Mouse (Mus musculus): Measurements from ENCODE around the gene Lbx2. TPM values are rescaled to one million over a fixed set of nuclear protein-coding genes. Genes with fewer than 3 reads are reported as not detected.

Gene Lbx2
- total RNA-seq, 2 experiments from 2014 or later: 0.68 to 1.1 TPM

GRCm38 (mm10) chr6:83070311-83071219, 15.6 kb upstream of the Lbx2 start:
- DNase-seq: peak; percentile 30 to 71
- intact Hi-C loops (cut with DNase I): no loop called here

GRCm38 (mm10) chr6:83071220-83071619, 14.9 kb upstream of the Lbx2 start:
- no peak for DNase-seq
- intact Hi-C loops (cut with DNase I): no loop called here

GRCm38 (mm10) chr6:83074979-83075378, 11.2 kb upstream of the Lbx2 start:
- DNase-seq: no peak
- intact Hi-C loops (cut with DNase I): no loop called here

- DNase-seq: no peak
- intact Hi-C loops (cut with DNase I): loop anchor here (1.0 kb wide), 3 partner anchors 23 to 81 kb away; partner anchors contain the start of genes Aup1, Ccdc142 and Gm42688
Measured at GRCm38 (mm10) chr6:83077630-83078323, 8.4 kb upstream of the Lbx2 start, which contains the start of gene Pcgf1. Gene Pcgf1, plus strand, starts transcription at chr6:83077869.

GRCm38 (mm10) chr6:83078324-83078858, 7.8 kb upstream of the Lbx2 start:
- intact Hi-C loops (cut with DNase I): loop anchor here (1.0 kb wide), 3 partner anchors 23 to 82 kb away; partner anchors contain the start of genes Aup1, Ccdc142 and Gm42688

GRCm38 (mm10) chr6:83080210-83080609, 6.0 kb upstream of the Lbx2 start:
- intact Hi-C loops (cut with DNase I): no loop called here

More at GRCm38 (mm10) chr6:83078324-83078858, 7.8 kb upstream of the Lbx2 start:
- peak; percentile 100 for DNase-seq

GRCm38 (mm10) chr6:83083497-83083896, 2.7 kb upstream of the Lbx2 start:
- DNase-seq: no peak
- intact Hi-C loops (cut with DNase I): no loop called here

More at GRCm38 (mm10) chr6:83080210-83080609, 6.0 kb upstream of the Lbx2 start:
- DNase-seq: no peak

- intact Hi-C loops (cut with DNase I): no loop called here
- no peak for DNase-seq
Measured at GRCm38 (mm10) chr6:83084477-83084876, 1.7 kb upstream of the Lbx2 start.

- peak; percentile 45 to 47 for DNase-seq
Measured at GRCm38 (mm10) chr6:83087205-83087925, 1.2 kb downstream of the Lbx2 start.

GRCm38 (mm10) chr6:83087926-83088260, 1.7 kb downstream of the Lbx2 start:
- intact Hi-C loops (cut with DNase I): no loop called here

More at GRCm38 (mm10) chr6:83087205-83087925, 1.2 kb downstream of the Lbx2 start:
- intact Hi-C loops (cut with DNase I): no loop called here

GRCm38 (mm10) chr6:83092416-83093127, 6.4 kb downstream of the Lbx2 start:
- intact Hi-C loops (cut with DNase I): no loop called here
- no peak for DNase-seq

More at GRCm38 (mm10) chr6:83087926-83088260, 1.7 kb downstream of the Lbx2 start:
- peak in 1 of 2 experiments; percentile 47 for DNase-seq

- intact Hi-C loops (cut with DNase I): no loop called here
- no peak for DNase-seq
Measured at GRCm38 (mm10) chr6:83095968-83096367, 9.8 kb downstream of the Lbx2 start.

- DNase-seq: no peak
- intact Hi-C loops (cut with DNase I): no loop called here
Measured at GRCm38 (mm10) chr6:83098411-83098810, 12.2 kb downstream of the Lbx2 start.

- intact Hi-C loops (cut with DNase I): loop anchor here (1.0 kb wide), 3 partner anchors 23 to 105 kb away; partner anchors contain the start of gene Aup1
- DNase-seq: peak; percentile 87 to 88
Measured at GRCm38 (mm10) chr6:83101316-83101687, 15.1 kb downstream of the Lbx2 start, which contains the start of the genes Ccdc142 and Gm42688. Gene Ccdc142, plus strand, starts transcription at chr6:83101601. Gene Gm42688, plus strand, starts transcription at chr6:83101617.

GRCm38 (mm10) chr6:83101688-83102556, 15.8 kb downstream of the Lbx2 start:
- peak; percentile 59 to 63 for DNase-seq

GRCm38 (mm10) chr6:83103130-83103650, 17.0 kb downstream of the Lbx2 start:
- no peak for DNase-seq
- intact Hi-C loops (cut with DNase I): no loop called here

More at GRCm38 (mm10) chr6:83101688-83102556, 15.8 kb downstream of the Lbx2 start:
- intact Hi-C loops (cut with DNase I): loop anchor here (1.0 kb wide), 3 partner anchors 24 to 106 kb away; partner anchors contain the start of gene Aup1

GRCm38 (mm10) chr6:83104158-83104557, 18.0 kb downstream of the Lbx2 start:
- intact Hi-C loops (cut with DNase I): no loop called here
- DNase-seq: no peak

All from heart, postnatal 36 days (tissue).